Mouse (Mus musculus): ENCODE results near the gene BC005537. TPM values are rescaled to one million over a fixed set of nuclear protein-coding genes. Genes with fewer than 3 reads are reported as not detected.
"Not testable (repeated sequence)": the region's sequence is repeated elsewhere in the genome, so short reads cannot be mapped to it uniquely, and the experiment has no call there.

BC005537 gene
- total RNA-seq (2021) = 100 to 1,000 TPM; 136 to 142 TPM
- long read RNA-seq, full-length matches to known transcripts = 31 of 42 reads
- long read RNA-seq, partial matches to known transcripts = 3 of 42 reads
- long read RNA-seq, other reads (novel, unspliced or antisense) = 8 of 42 reads

GRCm38 (mm10) chr13:24801308-24801921 is at the start of gene BC005537:
TSS of gene BC005537 (plus strand) at chr13:24801657.
- peak; percentile 25 to 43 for DNase-seq (ENCODE audit: low spot score in 2 of 2)

GRCm38 (mm10) chr13:24756756-24757155 is 44.7 kb upstream of the BC005537 start:
- DNase-seq (ENCODE audit: low spot score in 2 of 2) = no peak

GRCm38 (mm10) chr13:24757820-24758564 is 43.5 kb upstream of the BC005537 start:
- no peak for DNase-seq (ENCODE audit: low spot score in 2 of 2)

GRCm38 (mm10) chr13:24759451-24759850 is 42.0 kb upstream of the BC005537 start:
- DNase-seq (ENCODE audit: low spot score in 2 of 2) = no peak

- DNase-seq (ENCODE audit: low spot score in 2 of 2) = no peak
Measured at GRCm38 (mm10) chr13:24760351-24760870, 41.0 kb upstream of the BC005537 start.

GRCm38 (mm10) chr13:24761083-24761402 is 40.4 kb upstream of the BC005537 start:
- no peak for DNase-seq (ENCODE audit: low spot score in 2 of 2)

- peak; percentile 77 to 79 for DNase-seq (ENCODE audit: low spot score in 2 of 2)
Measured at GRCm38 (mm10) chr13:24761403-24762227, 39.8 kb upstream of the BC005537 start, which contains the start of gene Gmnn. TSS of gene Gmnn (minus strand) at chr13:24761923.

- DNase-seq (ENCODE audit: low spot score in 2 of 2) = no peak
Measured at GRCm38 (mm10) chr13:24762254-24762653, 39.2 kb upstream of the BC005537 start.

GRCm38 (mm10) chr13:24767809-24768208 is 33.6 kb upstream of the BC005537 start:
- not testable (repeated sequence) for DNase-seq (ENCODE audit: low spot score in 2 of 2)

- DNase-seq (ENCODE audit: low spot score in 2 of 2) = not testable (repeated sequence)
Measured at GRCm38 (mm10) chr13:24771482-24771881, 30.0 kb upstream of the BC005537 start.

GRCm38 (mm10) chr13:24776146-24776844 is 25.2 kb upstream of the BC005537 start:
- DNase-seq (ENCODE audit: low spot score in 2 of 2) = peak; percentile 28 to 75

GRCm38 (mm10) chr13:24778026-24778425 is 23.4 kb upstream of the BC005537 start:
- DNase-seq (ENCODE audit: low spot score in 2 of 2) = no peak

- no peak for DNase-seq (ENCODE audit: low spot score in 2 of 2)
Measured at GRCm38 (mm10) chr13:24778706-24779380, 22.6 kb upstream of the BC005537 start.

GRCm38 (mm10) chr13:24781916-24782315 is 19.5 kb upstream of the BC005537 start:
- no peak for DNase-seq (ENCODE audit: low spot score in 2 of 2)

GRCm38 (mm10) chr13:24786014-24786490 is 15.4 kb upstream of the BC005537 start:
- no peak for DNase-seq (ENCODE audit: low spot score in 2 of 2)

- DNase-seq (ENCODE audit: low spot score in 2 of 2) = no peak
Measured at GRCm38 (mm10) chr13:24787477-24787876, 14.0 kb upstream of the BC005537 start.

- no peak for DNase-seq (ENCODE audit: low spot score in 2 of 2)
Measured at GRCm38 (mm10) chr13:24791349-24791748, 10.1 kb upstream of the BC005537 start.

GRCm38 (mm10) chr13:24792411-24793045 is 8.9 kb upstream of the BC005537 start:
- DNase-seq (ENCODE audit: low spot score in 2 of 2) = no peak

- DNase-seq (ENCODE audit: low spot score in 2 of 2) = no peak
Measured at GRCm38 (mm10) chr13:24798686-24799085, 2.8 kb upstream of the BC005537 start.

GRCm38 (mm10) chr13:24799378-24799777 is 2.1 kb upstream of the BC005537 start:
- no peak for DNase-seq (ENCODE audit: low spot score in 2 of 2)

All from layer of hippocampus, adult 18-20 months (tissue).